In the genomic region with DNA sequence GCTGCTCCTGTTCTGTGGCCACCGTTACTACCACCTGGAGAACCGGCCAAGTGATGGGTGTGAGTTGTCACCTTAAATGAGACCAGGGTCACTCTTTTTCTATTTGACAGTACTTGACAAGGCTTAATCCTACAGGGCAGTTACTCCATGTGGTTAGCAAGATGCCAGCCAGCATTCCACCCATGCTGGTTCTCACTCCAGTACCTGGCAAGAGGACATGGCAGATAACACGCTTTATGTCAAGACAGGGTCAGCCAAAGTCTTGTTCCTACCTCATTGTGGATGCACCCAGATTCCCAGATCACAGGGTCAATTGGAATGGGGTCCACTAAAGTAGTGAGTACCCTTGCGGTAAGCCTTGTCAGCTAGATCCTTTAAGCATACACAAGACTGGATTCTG, we compare ENCODE assay signal across 22 mouse cellular contexts. TPM values are rescaled to one million over a fixed set of nuclear protein-coding genes. Genes with fewer than 3 reads are reported as not detected.
DNase-seq lines count a peak whose midpoint lies in the region; ATAC-seq and TF ChIP-seq lines count a peak whose summit lies in the region.
"Had no signal": no experiment of that assay in that cellular context is flagged by ENCODE, and none has a peak within 500 bp of the region (broad histone marks: within the 10 kb centered on the region; RNA-seq: fewer than 3 reads in every experiment).

No protein-coding gene starts in this region.

- no peaks in the 10 kb centered on the region for H3K79me2 ChIP-seq in liver, adult 2 months (ENCODE audit: control insufficient read depth, insufficient read depth, low read length)

- no peak for TF ChIP-seq POLR2A in liver, adult 2 months (IDR thresholded peaks at IDR 0.05; ENCODE audit: extremely low read depth, insufficient read depth, low read length)

- no peak for ATAC-seq in liver, embryonic 11.5 days (replicated peaks; ENCODE audit: low FRiP score)
- no peak for ATAC-seq in lung, postnatal 0 days
- ATAC-seq: forebrain, postnatal 0 days; intestine, embryonic 16.5 days had no signal

- H3K27ac ChIP-seq in liver, adult 2 months (replicated peaks; ENCODE audit: insufficient read depth, low read depth, low read length), result 0 out of 2 replicates have a peak overlapping the region, but pooled peaks have one; percentile 22
- no peak overlapping the region for H3K27ac ChIP-seq in liver, embryonic 11.5 days (ENCODE audit: low read depth, low read length)
- H3K27ac ChIP-seq in midbrain, embryonic 10.5 days (replicated peaks), result no peak overlapping the region
- no peak overlapping the region for H3K27ac ChIP-seq in lung, postnatal 0 days (ENCODE audit: low read length)
- H3K27ac ChIP-seq: embryonic facial prominence, embryonic 10.5 days; forebrain, embryonic 12.5 days; heart, embryonic 13.5 days; hindbrain, embryonic 15.5 days had no signal

- H3K4me2 ChIP-seq in liver, embryonic 11.5 days, result no peak overlapping the region
- no peak overlapping the region for H3K4me2 ChIP-seq in lung, postnatal 0 days (replicated peaks; ENCODE audit: low read depth, low read length)
- H3K4me2 ChIP-seq: forebrain, embryonic 12.5 days; heart, embryonic 13.5 days; hindbrain, embryonic 15.5 days had no signal

- H3K36me3 ChIP-seq in liver, adult 2 months (ENCODE audit: control insufficient read depth, insufficient read depth, low read length), result no peaks in the 10 kb centered on the region
- no peaks in the 10 kb centered on the region for H3K36me3 ChIP-seq in liver, embryonic 11.5 days (ENCODE audit: control insufficient read depth, insufficient read depth, low read length)
- no peaks in the 10 kb centered on the region for H3K36me3 ChIP-seq in midbrain, embryonic 10.5 days
- H3K36me3 ChIP-seq in lung, postnatal 0 days (ENCODE audit: insufficient read depth, low read length), result no peaks in the 10 kb centered on the region
- H3K36me3 ChIP-seq: embryonic facial prominence, embryonic 10.5 days; forebrain, embryonic 12.5 days; heart, embryonic 13.5 days; hindbrain, embryonic 15.5 days had no signal

- WGBS in liver, adult 2 months, result 78% methylated on average over 4 of the region's 4 CpGs
- 91% methylated on average over 4 of the region's 4 CpGs for WGBS in liver, embryonic 11.5 days
- 91% methylated on average over 4 of the region's 4 CpGs for WGBS in midbrain, embryonic 10.5 days
- 82% methylated on average over 4 of the region's 4 CpGs for WGBS in lung, postnatal 0 days

- no peak overlapping the region for H3K9ac ChIP-seq in liver, adult 2 months (ENCODE audit: low read depth, low read length)
- H3K9ac ChIP-seq in liver, embryonic 11.5 days (ENCODE audit: low read depth, low read length), result no peak overlapping the region
- no peak overlapping the region for H3K9ac ChIP-seq in lung, postnatal 0 days (replicated peaks; ENCODE audit: low read depth)
- H3K9ac ChIP-seq: forebrain, embryonic 12.5 days; forebrain, postnatal 0 days; heart, embryonic 13.5 days; hindbrain, embryonic 15.5 days had no signal

- H3K9me3 ChIP-seq in liver, embryonic 11.5 days (ENCODE audit: control insufficient read depth, low read length), result peaks cover 6% of the 10 kb centered on the region; the same call in 1 of the 2 replicates
- H3K9me3 ChIP-seq in midbrain, embryonic 10.5 days (replicated peaks), result peaks cover 15% of the 10 kb centered on the region
- H3K9me3 ChIP-seq in lung, postnatal 0 days (ENCODE audit: low read length), result 0 out of 2 replicates have a peak, but pooled peaks cover 8% of the 10 kb centered on the region

- H3K27me3 ChIP-seq in liver, adult 2 months (ENCODE audit: control insufficient read depth, insufficient read depth, low read length), result no peaks in the 10 kb centered on the region; the same call in 1 of the 2 replicates
- H3K27me3 ChIP-seq in liver, embryonic 11.5 days (replicated peaks; ENCODE audit: control insufficient read depth, insufficient read depth, low read length), result no peaks in the 10 kb centered on the region
- H3K27me3 ChIP-seq in midbrain, embryonic 10.5 days (ENCODE audit: low read depth, poor library complexity, severe bottlenecking), result no peaks in the 10 kb centered on the region
- H3K27me3 ChIP-seq in lung, postnatal 0 days (replicated peaks; ENCODE audit: insufficient read depth, low read length), result no peaks in the 10 kb centered on the region
- H3K27me3 ChIP-seq: forebrain, embryonic 12.5 days; heart, embryonic 13.5 days; hindbrain, embryonic 15.5 days had no signal

- peaks cover 9% of the 10 kb centered on the region for H3K4me1 ChIP-seq in liver, adult 2 months (ENCODE audit: control insufficient read depth, insufficient read depth, low read length)
- H3K4me1 ChIP-seq in liver, embryonic 11.5 days (replicated peaks; ENCODE audit: control insufficient read depth, insufficient read depth, low read length), result no peaks in the 10 kb centered on the region
- H3K4me1 ChIP-seq in midbrain, embryonic 10.5 days, result no peaks in the 10 kb centered on the region
- H3K4me1 ChIP-seq in lung, postnatal 0 days (ENCODE audit: insufficient read depth, low read depth, low read length), result no peaks in the 10 kb centered on the region
- H3K4me1 ChIP-seq: embryonic facial prominence, embryonic 10.5 days; forebrain, embryonic 12.5 days; heart, embryonic 13.5 days; hindbrain, embryonic 15.5 days had no signal

- TF ChIP-seq EP300 in lung, postnatal 0 days (IDR thresholded peaks at IDR 0.05), result no peak

- peak; percentile 55 for DNase-seq in liver, adult 2 months (ENCODE audit: extremely low read depth, low read depth, low spot score)
- DNase-seq in liver, embryonic 11.5 days (ENCODE audit: low spot score), result no peak
- DNase-seq in cerebellum, adult 9-11 months, result peak; percentile 56
- peak; percentile 54 for DNase-seq in fat pad, adult 2 months (ENCODE audit: extremely low read depth, low read depth, low spot score)
- DNase-seq in midbrain, embryonic 10.5 days (ENCODE audit: low spot score), result no peak
- DNase-seq in lung, postnatal 0 days (ENCODE audit: low spot score), result no peak
- DNase-seq: adrenal gland, adult 2 months; adrenal gland, postnatal 25 days; forebrain, postnatal 0 days; gastrocnemius, postnatal 14 days; heart, postnatal 36 days; kidney, adult 2 months had no signal

- TF ChIP-seq CTCF in liver, adult 2 months (IDR thresholded peaks at IDR 0.05; ENCODE audit: low read depth, low read length), result no peak
- TF ChIP-seq CTCF in lung, postnatal 0 days (IDR thresholded peaks at IDR 0.05), result no peak

- H3K4me3 ChIP-seq in liver, adult 2 months (ENCODE audit: insufficient read depth, low read depth, low read length), result no peak overlapping the region
- no peak overlapping the region for H3K4me3 ChIP-seq in liver, embryonic 11.5 days (ENCODE audit: low read depth, low read length)
- no peak overlapping the region for H3K4me3 ChIP-seq in midbrain, embryonic 10.5 days
- H3K4me3 ChIP-seq in lung, postnatal 0 days (ENCODE audit: low read depth, low read length), result no peak overlapping the region
- H3K4me3 ChIP-seq: embryonic facial prominence, embryonic 10.5 days; erythroblast, embryonic 14.5 days; forebrain, embryonic 12.5 days; heart, embryonic 13.5 days; hindbrain, embryonic 15.5 days had no signal

RNA-seq across cellular contexts. Expression of gene Dynlrb2, which starts 16.4 kb away (rescaled TPM):
- total RNA-seq in liver, adult 2 months (2014; rRNA removed), result not detected in 2 replicates
- not detected in 2 replicates for polyA plus RNA-seq in liver, adult 2 months (2012; rRNA removed)
- not detected in 2 replicates for polyA plus RNA-seq in liver, embryonic 11.5 days (2014; fragmentation: Nextera tagmentation; extraction: Ambion mirVana)
- polyA plus RNA-seq in midbrain, embryonic 10.5 days (2016; fragmentation: Nextera tagmentation; extraction: Ambion mirVana), result 1.4 and 1.7 TPM in 2 replicates
- polyA plus RNA-seq in lung, postnatal 0 days (2015; fragmentation: Nextera tagmentation; extraction: Ambion mirVana), result 144 and 147 TPM in 2 replicates
- total RNA-seq: adrenal gland, adult 2 months; adrenal gland, postnatal 25 days; ES-E14; gastrocnemius, adult 18-20 months; gastrocnemius, postnatal 14 days; granulocyte monocyte progenitor cell, adult 5-6 weeks; heart, postnatal 36 days had no signal
- polyA plus RNA-seq: adrenal gland, adult 2 months; erythroblast, embryonic 14.5 days; heart, embryonic 13.5 days; heart, postnatal 0 days; intestine, embryonic 16.5 days had no signal

Comparison
In these comparisons a context has a peak if more than half of its experiments do, and no peak if none do; other contexts are left out.
1. DNase-seq: peak in liver, adult 2 months (single experiment), cerebellum, adult 9-11 months (single experiment) and fat pad, adult 2 months (single experiment); none in liver, embryonic 11.5 days (single experiment), midbrain, embryonic 10.5 days (single experiment) and lung, postnatal 0 days (single experiment).
2. RNA of gene Dynlrb2, which starts 16.4 kb away (polyA plus RNA-seq): 144 to 147 TPM in lung, postnatal 0 days; 1.4 to 1.7 TPM in midbrain, embryonic 10.5 days, not detected in liver, adult 2 months and not detected in liver, embryonic 11.5 days; every median in the first group is over 10 times any median in the second.